Mouse (Mus musculus): ENCODE measurements around the gene Sbf2. TPM values are rescaled to one million over a fixed set of nuclear protein-coding genes. Genes with fewer than 3 reads are reported as not detected.

The Sbf2 gene
- polyA plus RNA-seq (2015; fragmentation: Nextera tagmentation; extraction: Ambion mirVana): 35.4 and 35.7 TPM in 2 replicates

DNA sequence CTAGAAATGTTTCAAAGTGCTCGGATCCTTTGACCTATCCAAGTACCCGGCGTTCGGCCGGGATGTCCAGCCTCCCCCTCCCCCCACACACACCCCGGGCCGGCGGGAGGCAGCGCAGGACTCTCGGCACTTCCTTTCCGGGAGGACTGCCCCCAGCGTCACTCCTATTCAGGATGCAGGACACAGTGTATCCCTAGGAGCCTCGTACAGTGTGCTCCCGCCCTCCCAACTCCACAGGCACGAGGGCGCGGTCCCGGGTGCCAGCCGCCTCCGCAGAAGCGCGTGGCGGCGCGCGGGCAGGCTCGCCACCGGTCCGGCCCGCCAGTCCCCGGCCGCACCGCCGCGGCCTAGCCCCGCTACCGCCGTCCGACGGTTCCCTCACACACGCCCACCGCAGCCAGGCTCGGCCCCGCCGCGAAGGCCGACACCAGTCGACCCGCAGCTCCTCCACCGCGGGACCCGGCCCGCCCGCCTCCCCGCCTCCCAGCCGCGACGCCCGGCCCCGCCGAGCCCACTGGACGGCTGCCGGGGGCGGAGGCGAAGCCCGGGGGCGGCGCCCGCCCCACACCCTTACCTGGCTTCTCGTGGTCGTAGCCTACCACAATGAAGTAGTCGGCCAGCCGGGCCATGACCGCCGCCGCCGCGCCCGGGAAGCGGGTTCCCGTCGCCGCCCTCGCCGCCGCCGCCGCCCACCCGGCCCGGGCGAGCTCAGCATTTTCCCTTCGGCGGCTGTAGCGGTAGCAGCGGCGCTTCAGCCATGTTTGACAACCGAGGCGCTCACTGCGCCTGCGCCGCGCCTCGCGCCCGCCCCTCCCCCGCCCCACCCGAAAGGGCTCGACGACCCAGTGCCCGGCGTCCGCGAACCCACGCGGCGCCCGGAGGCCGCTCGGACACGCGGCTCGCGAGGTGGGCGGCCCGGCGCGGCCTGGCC is at the start of gene Sbf2:
Gene Sbf2 (minus strand): TSS at position 790 of the 931 bp plus-strand sequence.

DNA sequence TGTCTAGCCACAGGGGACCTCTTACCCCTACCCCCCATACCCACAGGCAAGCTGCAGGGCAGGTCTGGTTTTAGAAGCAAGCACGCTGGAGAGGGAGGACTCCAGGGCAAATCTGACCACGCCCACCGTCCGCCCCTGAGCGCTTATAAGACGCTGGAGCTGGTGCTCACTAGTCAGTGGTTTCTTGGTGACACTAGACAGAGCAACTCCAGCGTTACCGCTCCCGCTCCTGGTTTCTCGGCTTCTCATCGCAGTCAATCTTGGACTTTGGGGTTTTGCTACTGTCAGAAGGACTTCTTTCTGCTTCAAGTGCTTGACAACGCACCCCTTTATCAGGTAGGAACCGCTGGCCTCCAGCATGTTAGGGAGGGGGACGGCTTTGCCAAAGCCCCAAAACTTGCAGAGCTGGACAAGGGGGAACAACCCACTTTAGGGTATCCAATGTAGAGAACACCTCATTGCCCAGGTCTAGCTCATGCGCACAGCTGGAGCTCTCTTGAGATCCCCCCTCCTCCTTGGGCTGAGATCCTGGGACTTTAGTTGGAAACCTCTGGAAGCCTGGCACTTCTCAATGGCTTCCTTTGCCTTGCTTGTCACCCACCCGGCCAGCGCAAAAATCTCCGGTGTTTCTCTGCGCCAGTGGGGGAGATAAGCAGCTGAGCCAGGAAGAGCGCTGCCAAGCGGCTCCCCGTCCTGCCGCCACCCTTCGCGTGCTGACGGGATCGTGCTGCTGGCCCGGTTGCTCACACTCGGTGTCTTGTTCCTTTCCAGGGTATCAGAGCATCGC is 13.0 kb upstream of the Sbf2 start, which contains the start of gene Adm:
Gene Adm (plus strand): TSS at position 176 of the 787 bp plus-strand sequence.

Other genes starting within 250 kb of the Sbf2 start
- gene Adm, start 12.7 kb upstream of the Sbf2 start, polyA plus RNA-seq (2015; fragmentation: Nextera tagmentation; extraction: Ambion mirVana): 2.4 and 2.5 TPM in 2 replicates
- 17.7 and 18.6 TPM in 2 replicates for gene Ampd3, start 153.3 kb upstream of the Sbf2 start, polyA plus RNA-seq (2015; fragmentation: Nextera tagmentation; extraction: Ambion mirVana)
- gene Rnf141, start 229.5 kb upstream of the Sbf2 start, polyA plus RNA-seq (2015; fragmentation: Nextera tagmentation; extraction: Ambion mirVana): 34.5 and 35.5 TPM in 2 replicates
- 7.8 and 9.9 TPM in 2 replicates for gene Lyve1, start 248.3 kb upstream of the Sbf2 start, polyA plus RNA-seq (2015; fragmentation: Nextera tagmentation; extraction: Ambion mirVana)